Mouse (Mus musculus): ENCODE data around the gene Uhrf2. TPM values are rescaled to one million over a fixed set of nuclear protein-coding genes. Genes with fewer than 3 reads are reported as not detected.

Uhrf2 gene
- total and polyA plus RNA-seq, 3 experiments = 13.5 to 137 (median 91.5) TPM

- Histone ChIP-seq H3K27me3 (ENCODE audit: insufficient read depth, low read length) (peaks cover 3% of the 10 kb centered on the region), H3K9me3 (replicated peaks) (peaks cover 5% of the 10 kb centered on the region), H3K4me3 (ENCODE audit: low read depth, low read length) (no peak overlapping the region), H3K4me1 (ENCODE audit: insufficient read depth, low read depth, low read length) (peaks cover 20% of the 10 kb centered on the region), H3K36me3 (replicated peaks) (peaks cover 3% of the 10 kb centered on the region)
- TF ChIP-seq GATA2 (IDR thresholded peaks at IDR 0.05; ENCODE audit: borderline replicate concordance, low read depth, low read length) (no peak), GATA1 (IDR thresholded peaks at IDR 0.05; ENCODE audit: borderline replicate concordance, low read length) (no peak)
- ATAC-seq (ENCODE audit: extremely low read depth, insufficient number of reproducible peaks, low FRiP score, poor library complexity, severe bottlenecking) (no peak), DNase-seq (ENCODE audit: low spot score) (no peak)
Measured at GRCm38 (mm10) chr19:30029002-30029710, 1.2 kb upstream of the Uhrf2 start.

DNA sequence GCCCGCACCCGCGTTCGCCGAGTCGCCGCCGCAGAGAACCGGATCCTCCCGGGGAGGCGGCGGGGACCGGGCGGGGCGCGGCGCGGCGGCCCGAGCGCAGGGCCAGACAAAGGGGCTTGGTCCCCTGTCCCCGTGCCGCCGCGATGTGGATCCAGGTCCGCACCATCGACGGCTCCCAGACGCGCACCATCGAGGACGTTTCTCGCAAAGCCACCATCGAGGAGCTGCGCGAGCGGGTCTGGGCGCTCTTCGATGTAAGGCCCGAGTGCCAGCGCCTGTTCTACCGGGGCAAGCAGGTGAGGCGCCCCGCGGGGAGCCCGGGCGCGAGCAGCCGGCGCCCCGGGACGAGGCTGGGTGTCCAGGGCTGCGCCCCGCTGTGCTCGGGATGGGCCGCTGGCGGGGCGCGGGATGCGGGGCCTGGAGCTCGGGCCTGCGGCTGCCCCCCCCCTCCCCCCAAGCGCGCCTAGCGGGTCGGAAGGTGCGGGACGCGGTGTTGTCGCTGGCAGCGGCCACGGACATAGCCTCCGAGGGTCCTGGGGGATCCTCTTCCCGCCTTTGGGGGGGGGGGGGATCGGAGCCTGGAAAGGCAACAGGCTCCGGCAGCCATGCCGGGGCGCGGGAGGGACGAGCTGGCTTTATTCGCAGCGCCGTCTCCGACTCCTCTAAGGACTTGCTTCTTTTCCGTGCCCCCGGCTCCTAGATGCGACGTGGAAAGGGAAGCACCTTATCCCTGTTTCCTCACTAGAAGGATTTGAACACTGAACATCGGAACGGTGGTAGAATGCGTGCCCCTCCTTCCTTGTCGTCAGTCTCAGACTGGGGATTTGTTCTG is 539 bp downstream of the Uhrf2 start:
- DNase-seq (ENCODE audit: low spot score) (peak; percentile 13), ATAC-seq (ENCODE audit: extremely low read depth, insufficient number of reproducible peaks, low FRiP score, poor library complexity, severe bottlenecking) (no peak)
- H3K9me3 ChIP-seq (replicated peaks) = peaks cover 5% of the 10 kb centered on the region

GRCm38 (mm10) chr19:30031468-30031931 is 1.2 kb downstream of the Uhrf2 start:
- DNase-seq (ENCODE audit: low spot score) = no peak
- TF ChIP-seq CTCF (IDR thresholded peaks at IDR 0.05; ENCODE audit: low read depth, low read length) = no peak
- no peak for TF ChIP-seq GATA2 (IDR thresholded peaks at IDR 0.05; ENCODE audit: borderline replicate concordance, low read depth, low read length)
- no peak for TF ChIP-seq GATA1 (IDR thresholded peaks at IDR 0.05; ENCODE audit: borderline replicate concordance, low read length)
- TF ChIP-seq POLR2AphosphoS5 (IDR thresholded peaks at IDR 0.05; ENCODE audit: insufficient replicate concordance, low read depth, low read length) = no peak
- no peak for TF ChIP-seq TAL1 (conservative IDR thresholded peaks at IDR 0.05; ENCODE audit: low read depth, low read length)
- H3K4me1 ChIP-seq (ENCODE audit: insufficient read depth, low read depth, low read length) = peaks cover 36% of the 10 kb centered on the region
- peaks cover 3% of the 10 kb centered on the region; the same call in 1 of the 2 replicates for H3K27me3 ChIP-seq (ENCODE audit: insufficient read depth, low read length)
- peaks cover 7% of the 10 kb centered on the region for H3K36me3 ChIP-seq (replicated peaks)
- H3K9me3 ChIP-seq (replicated peaks) = peaks cover 5% of the 10 kb centered on the region
- H3K4me3 ChIP-seq (ENCODE audit: low read depth, low read length) = peak overlapping the region; percentile 93
- ATAC-seq (ENCODE audit: extremely low read depth, insufficient number of reproducible peaks, low FRiP score, poor library complexity, severe bottlenecking) = no peak

More for the DNA sequence above, 539 bp downstream of the Uhrf2 start:
- Histone ChIP-seq H3K27me3 (ENCODE audit: insufficient read depth, low read length) (peaks cover 3% of the 10 kb centered on the region; the same call in 1 of the 2 replicates), H3K4me3 (ENCODE audit: low read depth, low read length) (peak overlapping the region; percentile 93), H3K4me1 (ENCODE audit: insufficient read depth, low read depth, low read length) (peaks cover 33% of the 10 kb centered on the region), H3K36me3 (replicated peaks) (peaks cover 7% of the 10 kb centered on the region)
- no peak for TF ChIP-seq CTCF (IDR thresholded peaks at IDR 0.05; ENCODE audit: low read depth, low read length)
- TF ChIP-seq GATA2 (IDR thresholded peaks at IDR 0.05; ENCODE audit: borderline replicate concordance, low read depth, low read length) = no peak
- TF ChIP-seq GATA1 (IDR thresholded peaks at IDR 0.05; ENCODE audit: borderline replicate concordance, low read length) = no peak
- no peak for TF ChIP-seq TAL1 (conservative IDR thresholded peaks at IDR 0.05; ENCODE audit: low read depth, low read length)
- no peak for TF ChIP-seq POLR2AphosphoS5 (IDR thresholded peaks at IDR 0.05; ENCODE audit: insufficient replicate concordance, low read depth, low read length)

DNA sequence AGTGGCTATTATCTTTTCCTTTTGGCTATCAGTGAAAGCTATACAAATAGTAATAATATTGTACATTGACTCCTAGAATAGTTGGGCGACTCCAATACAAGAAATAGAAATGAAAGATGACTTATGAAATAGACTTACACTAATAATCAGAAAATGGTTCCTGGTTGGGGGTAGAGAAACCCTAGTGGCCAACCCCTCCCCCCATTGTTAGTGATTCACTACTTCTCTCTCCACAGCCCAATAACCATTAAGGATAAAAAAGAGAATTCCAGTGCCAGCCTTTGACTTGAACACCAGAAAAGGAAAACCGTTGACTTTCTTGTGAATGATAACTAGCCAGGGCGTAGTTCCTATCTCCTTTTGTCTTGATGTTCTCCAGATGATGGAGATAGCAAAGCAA is 1.9 kb downstream of the Uhrf2 start:
- DNase-seq (ENCODE audit: low spot score) (no peak), ATAC-seq (ENCODE audit: extremely low read depth, insufficient number of reproducible peaks, low FRiP score, poor library complexity, severe bottlenecking) (no peak)
- Histone ChIP-seq H3K9me3 (replicated peaks) (peaks cover 5% of the 10 kb centered on the region), H3K4me3 (ENCODE audit: low read depth, low read length) (peak overlapping the region; percentile 93; the same call in 1 of the 2 replicates), H3K4me1 (ENCODE audit: insufficient read depth, low read depth, low read length) (peaks cover 42% of the 10 kb centered on the region), H3K27me3 (ENCODE audit: insufficient read depth, low read length) (no peaks in the 10 kb centered on the region), H3K36me3 (replicated peaks) (peaks cover 7% of the 10 kb centered on the region)
- no peak for TF ChIP-seq GATA1 (IDR thresholded peaks at IDR 0.05; ENCODE audit: borderline replicate concordance, low read length)
- TF ChIP-seq CTCF (IDR thresholded peaks at IDR 0.05; ENCODE audit: low read depth, low read length) = no peak
- no peak for TF ChIP-seq POLR2AphosphoS5 (IDR thresholded peaks at IDR 0.05; ENCODE audit: insufficient replicate concordance, low read depth, low read length)
- no peak for TF ChIP-seq TAL1 (conservative IDR thresholded peaks at IDR 0.05; ENCODE audit: low read depth, low read length)
- TF ChIP-seq GATA2 (IDR thresholded peaks at IDR 0.05; ENCODE audit: borderline replicate concordance, low read depth, low read length) = no peak

DNA sequence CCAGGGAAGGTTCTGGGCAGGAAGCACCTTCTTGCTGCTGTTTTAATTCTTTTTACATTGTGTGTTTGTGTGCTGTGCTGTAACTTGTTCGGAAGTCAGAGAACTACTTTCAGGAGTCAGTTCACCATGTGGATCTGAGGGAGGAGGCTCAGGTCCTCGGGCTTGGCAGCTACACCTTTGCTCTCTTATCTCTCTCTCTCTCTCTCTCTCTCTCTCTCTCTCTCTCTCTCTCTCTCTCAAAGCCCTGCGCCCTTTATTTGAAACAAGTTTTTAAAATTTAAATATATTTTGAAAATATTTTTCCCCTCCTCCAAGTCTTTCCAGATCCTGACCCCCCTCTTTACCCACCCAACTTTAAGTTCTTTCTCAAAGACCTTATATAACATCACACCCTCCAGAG is 5.0 kb downstream of the Uhrf2 start:
- Histone ChIP-seq H3K36me3 (replicated peaks) (peaks cover 11% of the 10 kb centered on the region), H3K4me1 (ENCODE audit: insufficient read depth, low read depth, low read length) (peaks cover 45% of the 10 kb centered on the region), H3K27me3 (ENCODE audit: insufficient read depth, low read length) (no peaks in the 10 kb centered on the region), H3K4me3 (ENCODE audit: low read depth, low read length) (no peak overlapping the region), H3K9me3 (replicated peaks) (no peaks in the 10 kb centered on the region)
- ATAC-seq (ENCODE audit: extremely low read depth, insufficient number of reproducible peaks, low FRiP score, poor library complexity, severe bottlenecking) (no peak), DNase-seq (ENCODE audit: low spot score) (no peak)
- TF ChIP-seq GATA1 (IDR thresholded peaks at IDR 0.05; ENCODE audit: borderline replicate concordance, low read length) (no peak), GATA2 (IDR thresholded peaks at IDR 0.05; ENCODE audit: borderline replicate concordance, low read depth, low read length) (no peak), TAL1 (conservative IDR thresholded peaks at IDR 0.05; ENCODE audit: low read depth, low read length) (no peak), CTCF (IDR thresholded peaks at IDR 0.05; ENCODE audit: low read depth, low read length) (no peak), POLR2AphosphoS5 (IDR thresholded peaks at IDR 0.05; ENCODE audit: insufficient replicate concordance, low read depth, low read length) (no peak)

GRCm38 (mm10) chr19:30043691-30044090 is 13.4 kb downstream of the Uhrf2 start:
- DNase-seq (ENCODE audit: low spot score) (no peak), ATAC-seq (ENCODE audit: extremely low read depth, insufficient number of reproducible peaks, low FRiP score, poor library complexity, severe bottlenecking) (no peak)
- H3K27me3 ChIP-seq (ENCODE audit: insufficient read depth, low read length) = no peaks in the 10 kb centered on the region
- no peak overlapping the region for H3K4me3 ChIP-seq (ENCODE audit: low read depth, low read length)
- peaks cover 13% of the 10 kb centered on the region for H3K4me1 ChIP-seq (ENCODE audit: insufficient read depth, low read depth, low read length)
- TF ChIP-seq TAL1 (conservative IDR thresholded peaks at IDR 0.05; ENCODE audit: low read depth, low read length) (no peak), CTCF (IDR thresholded peaks at IDR 0.05; ENCODE audit: low read depth, low read length) (no peak), GATA2 (IDR thresholded peaks at IDR 0.05; ENCODE audit: borderline replicate concordance, low read depth, low read length) (no peak), POLR2AphosphoS5 (IDR thresholded peaks at IDR 0.05; ENCODE audit: insufficient replicate concordance, low read depth, low read length) (no peak), GATA1 (IDR thresholded peaks at IDR 0.05; ENCODE audit: borderline replicate concordance, low read length) (no peak)
- H3K36me3 ChIP-seq (replicated peaks) = peaks cover 60% of the 10 kb centered on the region
- peaks cover 5% of the 10 kb centered on the region for H3K9me3 ChIP-seq (replicated peaks)
